Mouse (Mus musculus) embryo, embryonic 11.5 days (tissue): ENCODE measurements around the gene Slc1a3.

ENCODE experiments used
- DNase-seq: peaks from one replicate; pipeline ENCODE4 v3.0.0-alpha.2; 2012; ENCODE audit warnings: low read depth, low spot score

Gene Slc1a3

DNA sequence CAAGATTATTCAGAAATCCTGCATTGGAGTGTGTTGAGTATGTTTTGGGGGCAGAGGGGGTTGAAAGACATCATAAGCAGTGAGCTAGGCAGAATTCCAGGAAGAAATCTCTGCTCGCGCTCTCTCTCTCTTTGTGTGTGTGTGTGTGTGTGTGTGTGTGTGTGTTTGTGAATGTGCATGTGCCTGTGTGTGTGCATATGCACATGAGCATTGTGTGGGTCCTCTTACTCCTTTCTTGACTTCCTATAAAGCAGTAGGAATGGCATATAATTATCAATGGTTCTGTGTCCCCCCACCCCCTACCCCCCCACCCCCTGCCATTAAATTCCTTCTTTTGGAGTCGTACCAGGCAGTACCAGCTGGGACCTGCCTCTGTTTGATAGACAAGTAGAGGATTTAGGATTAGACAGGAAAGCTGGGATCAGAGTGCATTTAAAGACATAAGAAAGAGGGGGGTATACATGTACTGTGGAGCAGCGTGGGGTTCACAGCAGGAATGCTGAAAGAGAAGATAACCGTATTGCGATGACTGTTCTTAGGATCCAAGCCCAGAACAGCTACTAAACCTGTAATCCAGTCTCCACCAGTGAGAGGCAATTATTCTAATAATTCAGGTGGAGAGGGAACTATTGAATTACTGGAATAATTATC lies 104.9 kb downstream of the Slc1a3 start:
- no peak for DNase-seq

DNA sequence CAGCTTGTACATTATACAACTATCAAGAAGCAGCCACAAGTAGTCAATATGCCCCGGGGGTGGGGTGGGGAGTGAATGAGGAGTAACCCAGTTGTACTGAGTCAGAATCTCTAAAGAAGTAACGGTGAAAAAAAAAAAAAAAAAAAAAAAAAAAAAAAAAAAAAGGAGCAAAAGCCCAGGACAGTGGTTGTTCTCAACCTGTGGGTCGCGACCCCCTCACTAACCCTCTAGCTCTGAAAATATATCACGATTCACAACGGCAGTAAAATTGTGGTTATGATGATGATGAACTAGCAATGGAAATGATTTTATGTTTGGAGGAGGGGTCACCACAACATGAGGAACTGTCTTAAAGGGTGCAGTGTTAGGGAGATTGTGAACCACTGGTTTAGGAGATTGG lies 108.2 kb downstream of the Slc1a3 start:
- no peak for DNase-seq

DNA sequence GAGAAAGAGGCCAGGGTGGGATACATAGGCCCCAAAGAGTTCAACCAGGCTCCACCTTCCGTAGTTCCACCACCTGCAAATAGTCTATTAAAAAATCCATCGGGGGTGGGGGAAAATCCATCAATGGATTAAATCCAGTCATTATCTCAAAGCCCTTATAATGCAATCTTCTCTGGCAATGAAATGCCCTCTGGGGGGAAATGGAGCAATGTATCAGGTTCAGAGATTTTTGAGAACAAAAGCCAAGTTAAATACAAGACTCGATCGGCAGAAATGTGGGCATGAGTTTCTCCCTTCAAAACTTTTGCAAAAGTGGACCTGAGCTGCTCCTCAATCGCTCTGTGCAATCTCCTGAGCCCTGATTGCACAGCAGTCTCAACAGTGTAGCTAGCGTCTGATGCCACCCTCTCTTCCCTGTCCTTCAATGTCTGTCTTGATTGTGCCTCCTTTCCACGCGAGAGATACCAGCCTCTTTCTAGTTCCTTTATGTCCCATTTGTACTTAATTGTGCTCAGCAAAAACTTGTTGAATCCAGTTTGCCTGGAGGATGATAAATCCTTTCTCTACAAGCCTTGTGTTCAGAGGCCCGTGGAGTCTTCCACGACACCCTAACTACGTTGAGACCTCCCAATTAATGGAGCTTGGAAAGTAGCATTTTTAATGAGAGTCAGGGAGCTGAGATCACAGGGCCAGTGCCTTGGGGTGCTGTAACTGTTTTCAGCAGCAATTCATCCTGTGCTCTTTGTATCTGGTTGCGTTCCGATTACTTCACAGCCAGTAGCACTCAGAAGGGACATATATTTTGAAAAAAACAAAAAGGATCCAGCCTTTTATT lies 109.0 kb downstream of the Slc1a3 start:
- DNase-seq, result no peak

DNA sequence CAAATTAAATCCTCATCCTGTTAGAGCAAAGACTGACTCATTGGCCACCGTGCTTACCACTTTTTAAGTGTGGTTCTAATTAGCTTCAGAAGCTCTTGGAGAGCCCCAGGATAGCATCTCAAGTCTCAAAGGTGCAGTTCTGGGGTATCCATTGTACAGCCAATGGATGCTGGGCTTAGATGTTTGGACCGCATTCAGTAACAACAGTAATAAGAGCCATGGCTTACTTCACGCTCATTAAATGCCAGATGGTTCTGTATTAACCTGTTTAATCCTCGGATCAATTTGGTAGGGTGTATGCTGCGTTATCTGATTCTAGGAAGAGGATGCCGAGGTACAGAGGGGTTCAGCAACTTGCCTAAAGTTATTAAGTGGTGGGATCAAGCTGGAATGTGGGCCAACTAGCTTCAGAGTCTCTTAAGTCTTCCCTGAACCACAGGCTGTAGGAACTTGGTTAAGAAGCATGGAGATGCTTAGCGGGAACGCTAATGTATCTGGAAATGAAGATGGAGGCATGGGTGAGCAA lies 114.1 kb downstream of the Slc1a3 start:
- DNase-seq, result no peak

DNA sequence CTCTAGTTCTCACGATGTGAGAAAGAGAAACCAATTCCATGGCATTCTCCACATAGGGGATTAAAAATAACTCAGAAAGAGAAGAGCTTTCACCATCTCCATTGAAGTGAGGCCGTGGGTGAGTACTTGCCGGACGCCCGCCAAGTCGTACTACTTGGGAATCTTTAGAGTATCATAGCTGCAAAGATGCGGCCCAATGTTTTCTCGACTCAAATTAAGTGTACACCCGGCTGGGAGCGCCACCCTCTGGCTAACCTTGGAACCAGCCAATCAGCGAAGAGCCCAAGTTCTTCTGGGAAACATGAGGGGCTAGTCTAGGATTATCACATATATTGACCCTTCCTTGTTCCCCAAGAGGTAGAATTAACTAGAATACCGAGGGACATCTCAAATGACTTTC lies 115.3 kb downstream of the Slc1a3 start:
- DNase-seq, result no peak

DNA sequence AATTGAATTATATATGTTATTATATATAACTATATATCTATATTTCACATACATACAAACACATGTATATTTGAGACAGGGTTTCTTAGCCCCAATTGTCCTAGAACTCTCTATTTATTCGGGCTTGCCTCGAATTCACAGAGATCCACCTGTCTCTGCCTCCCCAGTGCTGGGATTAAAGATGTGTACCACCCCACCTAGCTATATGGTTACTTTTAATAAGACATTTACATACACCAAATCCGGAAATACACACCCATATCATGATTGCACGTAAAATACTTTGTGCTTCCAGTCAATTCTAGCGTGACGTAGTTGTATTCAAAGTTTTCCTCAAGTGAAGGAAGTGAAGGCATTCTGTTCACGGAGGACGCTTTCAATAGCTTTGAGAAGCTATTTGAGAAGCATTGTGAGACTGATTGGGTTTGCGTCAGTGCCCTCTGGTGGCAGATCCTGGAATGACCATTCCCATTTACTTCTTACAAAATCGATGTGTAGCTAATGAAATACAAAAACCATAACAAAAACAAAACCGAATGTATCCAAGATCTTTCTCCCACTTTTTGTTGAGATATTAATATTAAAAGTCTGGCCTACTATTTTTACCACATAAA lies 121.0 kb downstream of the Slc1a3 start:
- peak; percentile 62 for DNase-seq

DNA sequence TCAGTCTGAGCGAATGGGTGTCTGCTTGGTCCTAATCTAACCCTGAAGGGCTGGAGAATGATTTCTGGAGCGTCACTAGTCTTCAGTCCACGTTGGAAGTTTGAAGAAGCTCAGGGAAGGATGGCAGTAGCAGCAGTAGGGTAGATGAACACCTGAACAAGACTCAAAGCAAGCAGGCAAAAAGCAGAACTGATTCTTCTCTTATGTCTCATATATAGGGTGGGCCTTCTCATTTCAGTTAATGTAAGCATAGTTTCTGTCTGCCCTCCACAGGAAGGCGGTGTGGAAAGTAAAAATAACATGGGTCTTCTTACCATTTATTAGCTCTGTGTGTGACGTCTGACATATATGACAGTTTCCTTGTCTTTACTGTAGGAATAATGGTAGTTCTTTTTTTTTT lies 122.5 kb downstream of the Slc1a3 start:
- DNase-seq, result no peak

DNA sequence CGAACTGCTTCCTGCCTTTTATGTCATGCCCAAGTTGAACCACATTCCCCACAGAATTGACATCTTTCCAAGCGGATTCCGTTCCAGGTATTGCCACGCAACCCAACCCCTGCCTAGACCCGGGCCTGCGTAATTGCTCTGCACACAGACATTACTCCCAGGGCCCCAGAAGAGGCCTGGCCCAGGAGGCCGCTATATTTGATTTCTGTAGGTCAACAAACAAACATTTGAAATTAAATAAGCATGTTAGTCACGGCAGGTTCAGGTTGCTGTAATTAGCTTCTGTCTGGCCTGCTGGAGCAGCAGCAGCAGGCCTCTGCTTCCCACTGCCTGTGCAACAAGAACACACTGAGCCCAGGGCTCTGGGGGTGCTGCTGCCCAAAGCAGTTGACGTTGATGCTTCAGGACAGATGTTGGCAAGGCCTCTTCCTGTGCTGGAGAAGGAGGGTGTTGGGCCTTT lies 123.7 kb downstream of the Slc1a3 start:
- DNase-seq, result no peak
